Mouse (Mus musculus): ENCODE data around the gene Rftn2. TPM values are rescaled to one million over a fixed set of nuclear protein-coding genes. Genes with fewer than 3 reads are reported as not detected.

Rftn2 gene
- polyA plus RNA-seq, 1 experiment = 20.8 TPM

- H3K27ac ChIP-seq (ENCODE audit: insufficient read depth, low read length) = no peak overlapping the region
- TF ChIP-seq POLR2A (IDR thresholded peaks at IDR 0.05; ENCODE audit: extremely low read depth, insufficient read depth, low read length) (no peak), CTCF (IDR thresholded peaks at IDR 0.05; ENCODE audit: extremely low read depth, insufficient read depth, low read length) (no peak)
- H3K4me3 ChIP-seq (ENCODE audit: insufficient read depth, low read length) = no peak overlapping the region
- peaks cover 1% of the 10 kb centered on the region; the same call in 1 of the 2 replicates for H3K4me1 ChIP-seq (ENCODE audit: control insufficient read depth, insufficient read depth, low read length)
Observed at GRCm38 (mm10) chr1:55198719-55199118, 27.9 kb downstream of the Rftn2 start.

DNA sequence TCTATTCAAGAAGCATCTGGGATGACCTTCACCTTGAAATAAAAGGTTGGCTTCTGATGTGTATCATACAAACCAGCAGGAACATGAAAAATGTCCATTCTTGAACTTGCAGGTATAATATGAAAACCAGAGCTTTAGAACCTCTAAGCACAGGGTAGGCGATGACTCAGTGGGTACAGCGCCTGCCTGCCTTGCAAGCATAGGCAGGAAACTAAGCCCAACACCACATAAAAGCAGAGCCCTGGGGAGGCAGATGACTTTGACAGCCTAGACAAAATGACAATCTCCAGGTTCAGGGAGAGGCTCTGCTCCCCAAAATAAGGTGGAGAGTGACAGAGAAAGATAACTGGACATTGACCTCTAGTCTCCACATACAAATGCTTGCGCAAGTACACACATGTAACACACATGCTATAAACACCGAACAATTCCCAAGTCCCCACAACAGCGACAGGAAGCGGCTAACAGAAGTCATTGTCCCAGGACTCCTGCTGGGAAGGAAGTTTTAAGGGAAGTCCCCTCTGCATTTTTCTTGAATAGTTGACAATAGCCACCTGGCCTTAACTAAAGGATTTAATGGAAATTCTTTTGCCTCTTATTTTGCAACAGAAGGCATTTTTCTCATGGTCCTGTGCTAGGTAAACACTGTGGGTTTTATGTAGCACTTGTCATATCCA lies 30.1 kb downstream of the Rftn2 start:
- TF ChIP-seq CTCF (IDR thresholded peaks at IDR 0.05; ENCODE audit: extremely low read depth, insufficient read depth, low read length) (no peak), POLR2A (IDR thresholded peaks at IDR 0.05; ENCODE audit: extremely low read depth, insufficient read depth, low read length) (no peak)
- Histone ChIP-seq H3K4me3 (ENCODE audit: insufficient read depth, low read length) (no peak overlapping the region), H3K27ac (ENCODE audit: insufficient read depth, low read length) (no peak overlapping the region), H3K4me1 (ENCODE audit: control insufficient read depth, insufficient read depth, low read length) (no peaks in the 10 kb centered on the region)

GRCm38 (mm10) chr1:55195021-55195420 lies 31.6 kb downstream of the Rftn2 start:
- H3K4me1 ChIP-seq (ENCODE audit: control insufficient read depth, insufficient read depth, low read length) = no peaks in the 10 kb centered on the region
- no peak for TF ChIP-seq CTCF (IDR thresholded peaks at IDR 0.05; ENCODE audit: extremely low read depth, insufficient read depth, low read length)
- no peak for TF ChIP-seq POLR2A (IDR thresholded peaks at IDR 0.05; ENCODE audit: extremely low read depth, insufficient read depth, low read length)
- no peak overlapping the region for H3K27ac ChIP-seq (ENCODE audit: insufficient read depth, low read length)
- no peak overlapping the region for H3K4me3 ChIP-seq (ENCODE audit: insufficient read depth, low read length)

GRCm38 (mm10) chr1:55194064-55194915 lies 32.3 kb downstream of the Rftn2 start:
- no peak for TF ChIP-seq CTCF (IDR thresholded peaks at IDR 0.05; ENCODE audit: extremely low read depth, insufficient read depth, low read length)
- H3K4me1 ChIP-seq (ENCODE audit: control insufficient read depth, insufficient read depth, low read length) = no peaks in the 10 kb centered on the region
- H3K4me3 ChIP-seq (ENCODE audit: insufficient read depth, low read length) = no peak overlapping the region
- H3K27ac ChIP-seq (ENCODE audit: insufficient read depth, low read length) = no peak overlapping the region

- H3K4me3 ChIP-seq (ENCODE audit: insufficient read depth, low read length) = no peak overlapping the region
- no peak for TF ChIP-seq POLR2A (IDR thresholded peaks at IDR 0.05; ENCODE audit: extremely low read depth, insufficient read depth, low read length)
- TF ChIP-seq CTCF (IDR thresholded peaks at IDR 0.05; ENCODE audit: extremely low read depth, insufficient read depth, low read length) = no peak
- H3K4me1 ChIP-seq (ENCODE audit: control insufficient read depth, insufficient read depth, low read length) = no peaks in the 10 kb centered on the region
- H3K27ac ChIP-seq (ENCODE audit: insufficient read depth, low read length) = no peak overlapping the region
Observed at GRCm38 (mm10) chr1:55193316-55193715, 33.3 kb downstream of the Rftn2 start.

DNA sequence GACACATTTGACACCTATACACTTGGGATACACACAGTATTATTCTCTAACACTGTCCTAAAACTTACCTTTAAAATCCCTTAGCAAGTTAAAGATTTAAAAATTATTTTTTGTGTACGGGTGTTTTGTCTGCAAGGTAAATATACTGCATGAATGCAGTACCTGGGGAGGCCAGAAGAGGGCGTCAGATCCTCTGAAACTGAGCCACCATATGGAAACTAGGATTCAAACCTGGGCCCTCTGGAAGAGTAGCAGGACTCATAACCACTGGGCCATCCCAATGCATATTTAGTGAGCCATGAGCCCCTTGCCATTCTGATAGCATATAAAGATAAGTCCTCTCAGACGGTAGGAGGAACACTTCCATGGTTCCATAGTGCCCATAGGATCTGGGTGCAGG lies 33.8 kb downstream of the Rftn2 start:
- TF ChIP-seq CTCF (IDR thresholded peaks at IDR 0.05; ENCODE audit: extremely low read depth, insufficient read depth, low read length) (peak; percentile 36), POLR2A (IDR thresholded peaks at IDR 0.05; ENCODE audit: extremely low read depth, insufficient read depth, low read length) (no peak)

GRCm38 (mm10) chr1:55192015-55192414 lies 34.6 kb downstream of the Rftn2 start:
- no peaks in the 10 kb centered on the region for H3K4me1 ChIP-seq (ENCODE audit: control insufficient read depth, insufficient read depth, low read length)
- TF ChIP-seq POLR2A (IDR thresholded peaks at IDR 0.05; ENCODE audit: extremely low read depth, insufficient read depth, low read length) = no peak
- no peak for TF ChIP-seq CTCF (IDR thresholded peaks at IDR 0.05; ENCODE audit: extremely low read depth, insufficient read depth, low read length)
- H3K4me3 ChIP-seq (ENCODE audit: insufficient read depth, low read length) = no peak overlapping the region
- H3K27ac ChIP-seq (ENCODE audit: insufficient read depth, low read length) = no peak overlapping the region

More for the DNA sequence above, 33.8 kb downstream of the Rftn2 start:
- Histone ChIP-seq H3K4me3 (ENCODE audit: insufficient read depth, low read length) (no peak overlapping the region), H3K4me1 (ENCODE audit: control insufficient read depth, insufficient read depth, low read length) (no peaks in the 10 kb centered on the region), H3K27ac (ENCODE audit: insufficient read depth, low read length) (no peak overlapping the region)

DNA sequence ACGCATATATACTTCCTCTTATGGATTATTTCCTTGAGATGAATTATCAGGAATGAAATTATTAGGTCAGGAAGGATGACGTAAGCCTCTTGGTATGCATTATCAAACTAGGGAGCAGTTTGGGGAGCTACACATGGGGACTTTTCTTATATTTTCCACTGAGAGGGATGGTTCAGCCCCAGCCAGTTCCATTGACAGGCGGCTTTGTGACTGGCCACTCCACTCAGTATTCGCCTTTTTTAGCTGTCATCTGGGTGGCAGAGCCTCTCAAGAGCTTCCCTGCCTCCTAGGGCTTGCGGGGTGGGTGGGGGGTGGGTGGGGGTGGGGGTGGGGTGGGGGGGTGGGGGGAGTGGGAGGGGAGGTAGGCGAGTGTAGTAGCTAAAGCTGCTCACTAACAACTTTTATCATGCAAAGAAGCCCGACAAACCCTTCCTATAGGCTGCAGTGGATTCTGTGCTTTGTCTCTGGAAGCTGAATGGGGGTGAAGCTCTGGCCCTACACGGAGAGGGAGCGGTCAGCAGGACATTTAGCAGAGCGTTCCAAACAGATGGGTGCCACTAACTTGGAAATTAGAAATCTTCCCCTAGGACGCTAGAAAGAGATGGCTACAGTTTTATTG lies 39.9 kb downstream of the Rftn2 start:
- H3K4me3 ChIP-seq (ENCODE audit: insufficient read depth, low read length) = no peak overlapping the region
- no peak for TF ChIP-seq POLR2A (IDR thresholded peaks at IDR 0.05; ENCODE audit: extremely low read depth, insufficient read depth, low read length)
- TF ChIP-seq CTCF (IDR thresholded peaks at IDR 0.05; ENCODE audit: extremely low read depth, insufficient read depth, low read length) = no peak
- H3K4me1 ChIP-seq (ENCODE audit: control insufficient read depth, insufficient read depth, low read length) = no peaks in the 10 kb centered on the region
- H3K27ac ChIP-seq (ENCODE audit: insufficient read depth, low read length) = no peak overlapping the region

- Histone ChIP-seq H3K27ac (ENCODE audit: insufficient read depth, low read length) (no peak overlapping the region), H3K4me1 (ENCODE audit: control insufficient read depth, insufficient read depth, low read length) (no peaks in the 10 kb centered on the region), H3K4me3 (ENCODE audit: insufficient read depth, low read length) (no peak overlapping the region)
- TF ChIP-seq POLR2A (IDR thresholded peaks at IDR 0.05; ENCODE audit: extremely low read depth, insufficient read depth, low read length) = no peak
- no peak for TF ChIP-seq CTCF (IDR thresholded peaks at IDR 0.05; ENCODE audit: extremely low read depth, insufficient read depth, low read length)
Observed at GRCm38 (mm10) chr1:55185718-55186117, 40.9 kb downstream of the Rftn2 start.
